Mouse (Mus musculus): ENCODE results near the gene Ccdc85c. TPM values are rescaled to one million over a fixed set of nuclear protein-coding genes. Genes with fewer than 3 reads are reported as not detected.

The Ccdc85c gene
- polyA plus RNA-seq, 1 experiment, result 48.9 TPM

DNA sequence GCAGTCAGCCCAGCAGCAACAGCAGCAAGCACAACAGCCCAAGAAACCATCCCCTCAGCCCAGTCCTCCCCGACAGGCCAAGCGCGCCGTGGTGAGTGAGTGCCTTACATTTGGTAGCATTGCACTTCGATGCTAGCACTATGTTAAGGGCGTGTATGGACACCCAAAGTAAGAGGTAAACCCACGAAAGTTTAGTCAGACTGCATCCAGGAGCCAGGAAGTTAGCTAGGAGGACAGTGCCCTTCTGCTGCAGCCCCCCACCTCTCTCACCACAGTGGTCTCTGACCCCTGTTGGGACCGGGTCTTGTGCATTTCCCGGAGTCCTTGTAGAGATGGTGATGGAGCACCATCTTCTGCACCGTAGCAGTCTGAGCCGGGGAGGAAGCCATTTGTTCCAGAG is 79.5 kb downstream of the Ccdc85c start:
- DNase-seq (ENCODE audit: low read depth), result no peak
- TF ChIP-seq CTCF (IDR thresholded peaks at IDR 0.05; ENCODE audit: borderline replicate concordance, extremely low read depth, insufficient read depth, insufficient read length), result no peak
- TF ChIP-seq POLR2A (IDR thresholded peaks at IDR 0.05; ENCODE audit: borderline replicate concordance, extremely low read depth, insufficient read depth, insufficient read length, poor library complexity, severe bottlenecking), result no peak

DNA sequence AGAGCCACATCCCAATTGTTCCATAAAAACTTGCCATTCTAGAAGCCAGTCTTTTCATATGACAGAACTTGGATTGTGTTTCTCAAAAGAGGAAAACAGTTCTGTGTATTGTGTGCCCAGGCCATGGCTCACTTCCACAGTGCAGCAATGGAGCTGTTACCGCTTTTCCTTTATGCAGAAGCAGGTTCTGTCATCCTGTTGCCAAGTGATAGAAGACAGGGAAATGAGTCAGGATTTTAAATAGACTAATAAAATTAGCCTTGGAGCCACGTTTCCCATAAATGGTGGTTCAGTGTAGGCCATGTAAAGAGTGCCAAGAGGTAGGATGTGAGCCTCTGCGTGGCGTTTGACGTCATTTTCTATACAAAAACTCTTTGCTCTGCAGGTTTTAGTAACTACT is 81.3 kb downstream of the Ccdc85c start:
- TF ChIP-seq CTCF (IDR thresholded peaks at IDR 0.05; ENCODE audit: borderline replicate concordance, extremely low read depth, insufficient read depth, insufficient read length), result no peak
- no peak for TF ChIP-seq POLR2A (IDR thresholded peaks at IDR 0.05; ENCODE audit: borderline replicate concordance, extremely low read depth, insufficient read depth, insufficient read length, poor library complexity, severe bottlenecking)
- DNase-seq (ENCODE audit: low read depth), result no peak

- peak; percentile 34 for DNase-seq (ENCODE audit: low read depth)
- no peak for TF ChIP-seq POLR2A (IDR thresholded peaks at IDR 0.05; ENCODE audit: borderline replicate concordance, extremely low read depth, insufficient read depth, insufficient read length, poor library complexity, severe bottlenecking)
- TF ChIP-seq CTCF (IDR thresholded peaks at IDR 0.05; ENCODE audit: borderline replicate concordance, extremely low read depth, insufficient read depth, insufficient read length), result no peak
Measured at GRCm38 (mm10) chr12:108187541-108188091, 87.6 kb downstream of the Ccdc85c start.

DNA sequence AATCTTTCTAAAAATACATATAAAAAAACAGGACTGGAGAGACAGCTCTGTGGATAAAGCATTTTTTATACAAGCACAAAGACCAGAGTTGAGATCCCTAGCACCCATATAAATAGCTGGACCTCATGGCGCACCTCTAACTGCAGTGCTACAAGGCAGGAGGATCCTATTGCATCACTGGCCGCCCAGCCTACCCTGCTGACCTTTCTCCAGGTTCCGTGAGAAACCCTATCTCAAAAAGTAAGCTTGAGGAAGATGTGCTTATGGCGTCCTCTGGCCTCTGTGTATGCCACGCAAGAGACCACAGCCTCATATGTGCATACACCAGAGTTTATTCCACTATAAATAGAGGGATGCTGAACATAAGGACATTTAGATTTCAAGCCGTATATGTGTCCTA is 93.5 kb downstream of the Ccdc85c start:
- TF ChIP-seq POLR2A (IDR thresholded peaks at IDR 0.05; ENCODE audit: borderline replicate concordance, extremely low read depth, insufficient read depth, insufficient read length, poor library complexity, severe bottlenecking) (no peak), CTCF (IDR thresholded peaks at IDR 0.05; ENCODE audit: borderline replicate concordance, extremely low read depth, insufficient read depth, insufficient read length) (no peak)

GRCm38 (mm10) chr12:108179321-108180266 is 95.6 kb downstream of the Ccdc85c start, which contains the start of gene Ccnk:
Gene Ccnk, plus strand, starts transcription at chr12:108179579.
- TF ChIP-seq POLR2A (IDR thresholded peaks at IDR 0.05; ENCODE audit: borderline replicate concordance, extremely low read depth, insufficient read depth, insufficient read length, poor library complexity, severe bottlenecking), result peak; percentile 27; the same call in 1 of the 2 replicates
- TF ChIP-seq CTCF (IDR thresholded peaks at IDR 0.05; ENCODE audit: borderline replicate concordance, extremely low read depth, insufficient read depth, insufficient read length), result no peak
- DNase-seq (ENCODE audit: low read depth), result peak; percentile 100

More for the DNA sequence above, 93.5 kb downstream of the Ccdc85c start:
- no peak for DNase-seq (ENCODE audit: low read depth)

DNA sequence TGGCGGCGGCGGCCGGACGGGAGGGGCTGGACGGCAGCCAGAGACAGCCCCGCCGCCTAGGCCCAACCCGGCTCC is 96.1 kb downstream of the Ccdc85c start, which contains the start of gene Setd3:
Gene Setd3 (minus strand): TSS at position 69 of the 75 bp plus-strand sequence.
- TF ChIP-seq CTCF (IDR thresholded peaks at IDR 0.05; ENCODE audit: borderline replicate concordance, extremely low read depth, insufficient read depth, insufficient read length) (no peak), POLR2A (IDR thresholded peaks at IDR 0.05; ENCODE audit: borderline replicate concordance, extremely low read depth, insufficient read depth, insufficient read length, poor library complexity, severe bottlenecking) (no peak; the same call in 1 of the 2 replicates)
- no peak for DNase-seq (ENCODE audit: low read depth)

- DNase-seq (ENCODE audit: low read depth), result peak; percentile 75
- TF ChIP-seq CTCF (IDR thresholded peaks at IDR 0.05; ENCODE audit: borderline replicate concordance, extremely low read depth, insufficient read depth, insufficient read length) (no peak), POLR2A (IDR thresholded peaks at IDR 0.05; ENCODE audit: borderline replicate concordance, extremely low read depth, insufficient read depth, insufficient read length, poor library complexity, severe bottlenecking) (0 out of 2 replicates have a peak, but pooled peaks have one; percentile 45)
Measured at GRCm38 (mm10) chr12:108178331-108179245, 96.6 kb downstream of the Ccdc85c start.

DNA sequence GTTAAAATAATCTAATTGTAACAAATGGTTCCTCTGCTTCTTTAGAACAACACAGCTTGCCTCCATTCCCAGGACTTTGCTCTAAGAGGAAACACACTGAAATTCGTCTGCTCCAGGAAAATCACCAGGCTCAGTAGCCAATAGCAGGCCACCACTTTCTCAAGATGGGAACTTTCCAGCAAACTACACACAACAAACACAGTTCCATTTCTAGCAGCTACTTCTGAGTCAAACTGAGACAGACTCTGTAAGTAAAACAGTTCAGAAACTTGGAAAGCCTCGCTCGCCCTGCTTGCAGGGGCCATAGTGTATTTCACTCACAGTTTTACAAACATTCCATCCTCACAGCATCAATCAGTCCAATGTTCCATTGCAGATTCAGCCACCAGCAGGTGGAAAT is 98.9 kb downstream of the Ccdc85c start:
- no peak for DNase-seq (ENCODE audit: low read depth)
- TF ChIP-seq POLR2A (IDR thresholded peaks at IDR 0.05; ENCODE audit: borderline replicate concordance, extremely low read depth, insufficient read depth, insufficient read length, poor library complexity, severe bottlenecking) (no peak), CTCF (IDR thresholded peaks at IDR 0.05; ENCODE audit: borderline replicate concordance, extremely low read depth, insufficient read depth, insufficient read length) (no peak)

GRCm38 (mm10) chr12:108174606-108175505 is 100.4 kb downstream of the Ccdc85c start:
- no peak for DNase-seq (ENCODE audit: low read depth)
- TF ChIP-seq POLR2A (IDR thresholded peaks at IDR 0.05; ENCODE audit: borderline replicate concordance, extremely low read depth, insufficient read depth, insufficient read length, poor library complexity, severe bottlenecking), result no peak

DNA sequence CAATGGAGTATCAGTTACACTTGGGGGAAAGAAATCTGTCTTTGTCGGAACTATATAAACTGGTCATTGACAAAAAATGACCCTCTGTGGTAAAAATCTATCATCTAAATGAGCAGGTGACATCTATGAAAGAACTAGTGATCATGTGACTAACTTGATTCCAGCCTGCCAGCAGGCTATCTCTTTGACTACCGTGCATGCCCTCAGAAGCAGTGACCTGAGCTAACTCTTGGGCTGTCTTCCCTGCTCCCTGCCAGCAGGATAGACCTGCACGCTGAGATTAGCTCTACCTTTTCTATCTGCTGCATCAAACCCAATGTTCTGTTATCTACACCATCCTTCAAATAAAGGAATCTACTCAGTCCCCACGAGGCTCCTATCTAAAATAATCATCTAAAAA is 102.6 kb downstream of the Ccdc85c start:
- no peak for TF ChIP-seq CTCF (IDR thresholded peaks at IDR 0.05; ENCODE audit: borderline replicate concordance, extremely low read depth, insufficient read depth, insufficient read length)
- TF ChIP-seq POLR2A (IDR thresholded peaks at IDR 0.05; ENCODE audit: borderline replicate concordance, extremely low read depth, insufficient read depth, insufficient read length, poor library complexity, severe bottlenecking), result no peak
- DNase-seq (ENCODE audit: low read depth), result no peak

All from brain, embryonic 14.5 days (tissue).